Mouse (Mus musculus): ENCODE measurements at regions not wholly inside any gene's neighbourhood (a gene's known extent, or its start where the extent isn't known, plus 50 kb on each side); places are given as distances from the start of the nearest gene placed in this dataset.

DNA sequence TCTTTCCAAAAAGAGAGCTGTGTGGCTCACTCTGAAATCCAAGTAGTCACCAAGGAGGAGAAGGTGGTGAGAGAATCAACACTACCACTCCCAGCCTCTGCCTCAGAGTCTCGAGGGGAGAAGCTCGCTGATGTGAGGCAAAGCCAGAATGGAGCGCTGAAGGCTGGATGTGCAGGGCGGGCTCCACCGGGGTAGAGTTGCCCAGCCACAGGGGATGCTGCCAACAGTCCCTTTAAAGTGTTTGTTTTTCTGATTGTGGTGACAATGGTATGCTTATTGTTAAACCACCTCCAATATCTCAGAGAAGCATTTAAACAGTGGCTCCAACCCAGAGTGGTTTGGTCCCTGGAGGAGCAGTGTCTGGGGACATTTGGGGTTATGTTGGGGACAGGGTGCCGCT is 110.7 kb upstream of the Ptpn1 start:
- no peak for DNase-seq (ENCODE audit: low spot score)

DNA sequence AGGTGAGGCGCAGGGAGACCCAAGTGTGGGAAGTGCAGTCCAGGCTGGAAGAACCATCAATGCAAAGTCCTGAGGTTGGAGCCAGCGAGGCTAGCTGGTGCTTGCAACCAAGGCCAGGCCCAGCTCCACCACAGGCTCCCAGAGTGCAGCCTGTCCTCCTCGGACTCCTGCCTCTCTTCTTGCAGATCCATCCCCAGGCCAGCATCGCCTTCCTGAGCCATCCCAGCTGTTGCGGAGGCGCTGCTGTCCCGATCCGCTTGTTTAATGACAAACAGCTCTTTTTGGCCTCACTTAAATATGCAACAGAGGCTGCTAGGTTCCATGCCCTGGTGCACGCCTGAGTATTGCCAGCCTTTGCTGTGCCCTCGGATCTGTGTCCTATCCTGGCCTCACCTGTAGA is 113.1 kb upstream of the Ptpn1 start:
- DNase-seq (ENCODE audit: low spot score), result no peak

DNA sequence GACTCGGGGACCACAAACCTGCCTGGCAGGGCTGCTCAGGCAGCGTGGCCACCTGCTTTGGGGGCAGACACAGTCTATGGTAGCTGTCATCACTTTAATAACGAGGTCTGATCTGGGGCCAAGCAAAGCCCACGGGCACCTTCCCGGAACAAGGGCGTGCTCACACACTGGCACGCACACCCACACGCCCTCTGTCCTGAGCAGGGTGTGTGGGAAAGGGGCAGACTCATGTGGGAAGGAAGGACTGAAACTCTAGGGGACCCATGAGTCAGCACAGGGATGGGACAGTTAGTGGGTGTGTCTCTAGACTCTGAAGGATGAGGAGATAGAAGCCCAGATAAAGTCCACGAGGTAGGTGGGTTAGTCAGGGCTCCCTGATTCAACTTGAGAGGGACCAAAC is 114.8 kb upstream of the Ptpn1 start:
- no peak for DNase-seq (ENCODE audit: low spot score)

DNA sequence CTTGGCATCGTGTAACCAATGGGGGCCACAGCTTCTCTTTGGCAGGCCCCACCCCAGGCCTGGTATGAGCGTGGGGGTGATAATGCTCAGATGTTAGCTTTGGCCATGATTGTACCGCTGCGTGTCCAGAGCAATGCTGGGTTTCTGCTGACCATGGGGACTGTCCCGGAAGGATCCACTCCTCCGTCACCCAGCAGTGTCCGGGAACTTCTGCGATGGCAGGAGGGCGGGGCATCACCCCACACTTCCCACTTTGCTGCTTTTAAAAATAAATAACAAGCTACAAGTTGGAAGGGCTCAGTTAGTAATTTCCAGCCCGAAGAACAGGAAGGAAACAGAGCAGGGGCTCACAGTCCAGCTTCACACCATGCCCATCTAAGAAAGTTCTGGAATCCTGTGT is 116.7 kb upstream of the Ptpn1 start:
- no peak for DNase-seq (ENCODE audit: low spot score)

DNA sequence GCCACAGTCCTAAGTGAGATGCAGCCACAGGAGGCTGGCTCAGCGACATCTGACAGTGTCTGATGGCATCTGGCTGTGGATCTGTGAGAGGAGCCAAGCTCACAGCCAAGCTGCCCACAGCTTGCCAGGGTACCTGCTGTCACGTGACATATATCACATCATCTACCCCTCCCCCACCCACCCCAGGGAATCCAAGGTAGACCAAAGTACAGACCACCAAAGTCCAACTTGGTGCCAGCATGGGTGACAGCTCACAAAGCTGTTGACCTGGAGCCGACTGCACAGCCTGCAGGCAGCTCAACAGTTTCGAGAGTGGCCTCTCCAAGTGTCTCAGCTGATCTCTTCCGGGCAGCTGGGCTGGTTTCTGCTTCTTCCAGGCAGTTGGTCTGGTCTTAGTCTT is 119.6 kb upstream of the Tmem189 start:
- DNase-seq (ENCODE audit: low spot score), result no peak

DNA sequence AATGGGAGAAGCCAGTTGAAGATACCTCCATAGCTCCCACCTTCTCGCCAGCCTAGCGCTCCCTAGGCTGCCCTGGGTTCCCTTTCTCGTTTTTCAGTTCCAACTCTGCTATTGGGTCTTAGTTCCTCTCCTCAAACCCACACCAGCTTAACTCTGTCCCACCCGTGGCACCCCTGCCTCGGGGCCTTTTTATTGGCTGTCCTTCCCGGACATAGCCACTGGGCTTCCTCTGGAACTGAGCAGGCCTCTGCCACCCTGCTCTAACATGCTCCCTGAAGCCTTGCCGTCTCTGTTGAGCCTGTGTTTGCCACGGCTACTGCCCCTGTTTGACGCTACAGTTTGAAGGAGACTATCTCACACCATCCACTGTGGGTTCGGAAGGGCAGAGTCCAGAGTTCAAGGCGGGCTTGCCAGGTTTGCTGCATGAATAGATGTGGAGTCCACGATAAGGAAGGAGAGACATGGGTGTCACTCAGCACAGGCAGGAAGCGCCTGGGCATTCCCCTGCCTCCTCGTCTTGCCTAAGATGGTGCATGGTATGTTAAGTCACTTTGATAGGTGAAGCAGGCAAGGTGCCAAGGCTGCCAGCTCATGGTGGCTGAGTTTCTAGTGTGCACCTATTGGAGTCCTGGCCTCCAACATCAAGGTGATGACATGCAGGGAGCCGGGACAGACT is 116.1 kb upstream of the Tmem189 start:
- no peak for DNase-seq (ENCODE audit: low spot score)

DNA sequence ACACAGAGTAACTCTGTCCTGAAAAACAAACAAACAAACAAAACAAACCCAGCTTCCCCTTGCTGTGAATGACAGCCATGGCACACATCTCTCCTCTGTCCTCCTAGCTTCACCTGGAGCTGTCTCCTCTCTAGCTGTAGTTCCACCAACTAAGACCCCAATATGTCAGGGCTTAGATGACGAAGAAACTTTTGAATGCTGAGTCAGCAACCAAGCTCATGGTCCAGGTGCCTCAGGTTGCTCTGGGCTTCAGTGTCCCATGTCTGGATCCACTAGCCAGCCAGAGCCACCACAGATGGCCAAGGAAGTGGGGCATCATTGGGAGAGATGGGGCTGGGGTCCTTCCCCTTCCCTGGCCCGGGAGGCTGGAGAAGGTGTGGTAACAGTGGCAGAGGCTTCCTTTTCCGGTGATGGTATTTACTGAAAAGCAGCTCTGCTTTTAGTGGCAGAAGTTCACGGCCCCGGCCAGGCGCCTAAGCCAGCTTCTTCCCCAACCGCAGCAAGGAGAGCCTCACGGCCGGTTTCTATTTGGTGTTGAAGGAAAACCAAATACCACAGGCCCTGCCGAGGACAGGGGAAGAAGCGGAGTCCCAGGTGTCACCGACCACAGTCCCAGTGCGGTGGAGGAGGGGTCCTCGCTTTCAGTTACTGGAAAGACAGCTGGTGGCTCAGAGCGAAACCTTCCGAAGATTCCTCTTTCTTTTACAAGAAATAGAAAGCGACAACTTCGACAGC is 115.0 kb upstream of the Tmem189 start:
- DNase-seq (ENCODE audit: low spot score), result no peak

DNA sequence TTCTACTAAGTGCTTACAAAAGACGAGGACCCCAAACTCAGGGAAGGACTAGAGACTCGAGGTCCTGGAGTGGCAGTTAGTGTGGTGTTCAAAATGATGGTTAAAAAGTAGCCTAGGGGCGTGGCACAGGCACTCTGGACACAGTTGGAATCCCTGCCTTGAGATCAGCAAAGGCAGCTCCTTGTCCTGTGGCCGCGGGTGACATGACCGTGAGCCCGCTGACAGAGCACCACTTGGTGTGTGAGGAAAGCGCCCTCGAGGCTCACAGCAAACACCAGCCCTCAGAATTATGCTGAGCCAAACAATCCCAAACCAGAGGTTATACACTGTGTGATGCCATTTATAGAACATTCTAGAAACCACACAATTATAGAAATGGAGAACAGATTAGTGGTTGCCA is 112.9 kb upstream of the Tmem189 start:
- no peak for DNase-seq (ENCODE audit: low spot score)

DNA sequence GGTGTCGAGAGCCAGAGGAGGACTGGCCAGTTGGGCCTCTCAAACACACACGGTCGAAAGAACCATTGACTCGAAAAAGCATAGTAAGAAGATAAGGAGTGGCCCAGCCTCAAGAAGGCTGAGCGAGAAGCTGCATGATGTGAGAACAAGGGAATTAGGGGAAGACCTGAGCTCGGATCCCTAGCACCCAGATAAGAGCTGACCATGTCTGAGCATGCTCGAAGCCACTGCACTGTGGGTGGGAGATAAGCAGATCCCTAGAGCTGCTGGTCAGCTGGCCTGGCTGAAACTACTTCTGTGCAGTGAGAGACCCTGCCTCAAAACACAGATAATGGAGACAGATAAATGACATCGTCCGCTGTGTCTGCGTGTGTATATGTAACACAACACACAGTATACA is 111.8 kb upstream of the Tmem189 start:
- DNase-seq (ENCODE audit: low spot score), result no peak

DNA sequence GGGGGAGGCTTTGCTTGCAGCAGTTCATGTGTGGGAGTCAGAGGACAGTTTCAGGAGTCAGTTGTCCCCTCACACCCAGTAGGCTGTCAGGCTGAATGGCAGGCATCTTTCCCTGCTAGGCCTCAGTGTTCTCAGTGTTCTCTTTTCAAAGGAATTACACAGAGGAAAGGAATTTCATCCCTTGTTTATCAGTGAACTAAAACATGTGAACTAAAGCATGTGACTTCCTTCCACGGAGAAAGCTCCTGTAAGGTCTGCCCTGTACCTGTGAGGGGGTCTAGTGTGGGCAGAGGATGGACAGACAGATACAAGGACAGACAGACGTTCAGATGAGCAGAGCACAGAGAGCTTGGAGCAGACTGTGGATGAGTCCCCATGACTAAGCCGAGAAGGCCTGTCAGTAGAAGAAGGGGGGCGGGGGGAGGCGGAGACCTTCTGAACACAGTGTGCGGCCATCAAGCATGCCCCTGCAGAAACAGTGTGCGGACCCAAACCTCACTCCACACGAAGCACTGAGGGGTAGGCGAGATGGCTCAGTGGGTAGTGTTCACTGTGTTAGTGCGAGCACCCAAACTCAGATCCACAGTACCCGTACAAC is 111.1 kb upstream of the Tmem189 start:
- DNase-seq (ENCODE audit: low spot score), result no peak

DNA sequence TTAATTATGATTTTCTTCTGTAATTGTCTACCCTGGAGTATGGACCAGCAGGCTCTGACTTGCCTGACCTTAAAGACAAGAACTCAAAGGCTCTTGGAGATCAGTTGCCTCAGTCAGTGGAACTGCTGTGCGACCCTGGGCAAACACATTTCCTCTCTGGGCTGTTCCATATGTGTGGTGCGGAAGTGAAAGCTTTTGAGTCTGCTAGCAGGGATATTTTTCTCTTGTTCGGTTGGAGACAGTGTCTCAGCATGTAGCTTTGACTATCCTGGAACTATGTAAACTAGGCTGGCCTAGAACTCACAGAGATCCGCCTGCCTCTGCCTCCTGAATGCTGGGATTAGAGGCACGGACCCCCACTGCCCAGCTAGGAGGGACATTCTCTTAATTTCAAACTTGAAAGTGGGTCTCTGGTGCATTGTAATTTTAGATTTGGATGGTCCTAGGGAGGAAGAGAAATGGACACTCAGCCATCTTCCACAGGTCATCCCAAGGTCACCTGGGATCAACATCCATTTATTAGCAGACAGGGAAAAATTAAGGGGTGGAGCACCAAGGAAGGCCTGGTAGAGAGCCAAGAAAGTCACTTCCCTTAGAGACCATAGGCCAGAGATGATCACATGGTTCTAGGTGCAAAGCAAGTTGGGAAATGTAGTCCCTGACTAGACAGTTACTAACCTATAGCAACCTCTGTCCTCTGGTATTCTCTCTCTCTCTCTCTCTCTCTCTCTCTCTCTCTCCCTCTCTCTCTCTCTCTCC is 110.2 kb upstream of the Tmem189 start:
- peak; percentile 43 for DNase-seq (ENCODE audit: low spot score)

DNA sequence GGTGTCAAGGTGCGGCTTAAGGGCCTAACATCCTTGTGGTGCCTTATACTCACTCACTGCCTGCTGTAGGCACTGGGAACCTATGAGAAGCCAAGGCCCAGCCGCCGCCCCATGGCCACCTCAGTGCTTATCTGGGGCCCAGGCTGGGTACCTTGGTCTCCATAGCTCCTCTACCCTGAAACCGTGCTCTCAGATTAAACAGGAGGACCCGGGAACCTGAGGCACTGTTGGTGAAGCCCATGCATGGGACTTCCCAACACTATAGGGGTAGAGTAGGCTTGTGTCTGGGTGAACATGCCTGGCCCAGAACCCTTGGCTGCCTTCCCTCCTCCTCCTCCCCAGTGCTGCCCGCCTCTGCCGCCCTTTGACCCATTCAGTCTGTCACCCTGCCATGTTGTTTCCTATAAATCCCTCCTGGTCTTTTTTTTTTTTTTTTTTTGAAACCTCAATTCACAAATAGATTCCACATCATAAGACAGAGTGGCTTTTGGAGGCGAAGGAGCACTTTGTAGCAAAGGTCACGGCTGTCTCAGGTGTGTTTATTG is 109.4 kb upstream of the Tmem189 start:
- DNase-seq (ENCODE audit: low spot score), result no peak

DNA sequence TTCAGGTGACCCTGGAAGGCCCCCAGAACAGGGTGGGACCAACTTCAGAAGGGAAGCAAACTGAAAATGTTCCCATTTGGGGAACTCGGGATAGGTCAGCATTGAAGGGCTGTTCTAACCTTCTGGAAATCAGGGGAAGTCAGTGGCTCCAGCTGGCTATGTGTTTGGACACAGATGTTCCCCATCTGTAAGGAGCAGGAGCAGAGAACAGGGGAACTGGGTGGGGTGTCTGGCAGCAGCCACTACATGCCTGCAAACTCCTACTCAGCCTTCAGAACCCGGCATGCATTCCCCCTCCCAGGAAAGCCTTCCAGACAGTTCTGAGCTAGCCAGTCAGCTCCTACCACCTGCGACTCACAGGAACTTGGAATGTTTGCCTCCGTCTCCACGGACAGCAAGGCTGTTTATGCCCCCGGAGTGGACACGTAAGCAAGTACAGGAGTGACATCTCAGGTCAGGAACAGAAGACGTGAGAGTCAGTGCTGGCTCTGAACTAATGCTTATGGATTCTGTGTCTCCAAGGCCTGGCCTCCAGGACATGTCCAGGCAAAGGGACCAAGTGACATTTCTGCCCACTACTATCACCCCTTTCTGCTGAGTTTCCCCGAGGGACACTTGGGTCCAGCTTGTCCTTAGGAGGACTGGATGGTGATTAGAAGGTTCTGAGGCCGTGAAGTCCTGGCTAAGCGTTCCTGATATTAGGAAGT is 108.6 kb upstream of the Tmem189 start:
- no peak for DNase-seq (ENCODE audit: low spot score)

DNA sequence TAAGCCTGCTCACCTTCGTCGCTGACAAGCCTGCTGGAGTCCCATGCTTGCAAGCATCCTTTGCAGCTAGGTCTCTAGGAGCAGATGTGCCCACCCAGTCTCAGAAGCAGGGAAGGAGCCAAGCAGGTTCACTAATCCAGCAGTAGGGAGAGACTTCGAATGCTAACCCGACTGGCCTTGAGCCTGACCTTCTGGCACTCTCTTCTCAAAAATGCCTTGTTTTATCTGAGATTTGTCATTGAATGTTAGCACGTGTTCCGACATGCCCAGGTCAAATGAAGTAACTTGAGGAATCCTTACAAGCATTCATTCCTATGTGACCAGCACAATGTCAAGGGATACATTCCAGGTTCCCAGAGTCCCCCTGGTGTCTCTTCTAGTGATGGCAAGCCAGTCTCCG is 105.9 kb upstream of the Tmem189 start:
- no peak for DNase-seq (ENCODE audit: low spot score)

DNA sequence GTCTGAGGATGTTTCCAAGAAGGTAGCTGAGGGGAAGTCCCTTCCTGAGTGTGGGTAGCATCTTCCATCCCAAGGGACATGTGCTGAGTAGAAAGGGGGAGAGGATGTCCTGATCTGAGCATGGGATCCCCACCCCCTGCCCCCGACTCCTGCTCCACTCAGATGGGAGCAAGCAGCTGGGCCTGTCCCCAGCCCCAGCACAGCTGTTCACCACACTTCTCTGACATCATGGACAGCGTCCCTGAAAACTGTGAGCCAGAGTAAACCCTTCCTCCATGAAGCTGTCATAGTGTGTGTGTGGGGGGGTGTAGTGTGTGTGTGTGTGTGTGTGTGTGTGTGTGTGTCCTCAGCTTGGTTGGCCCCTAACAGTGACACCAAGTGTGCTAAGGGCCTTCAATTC is 104.3 kb upstream of the Tmem189 start:
- DNase-seq (ENCODE audit: low spot score), result no peak

DNA sequence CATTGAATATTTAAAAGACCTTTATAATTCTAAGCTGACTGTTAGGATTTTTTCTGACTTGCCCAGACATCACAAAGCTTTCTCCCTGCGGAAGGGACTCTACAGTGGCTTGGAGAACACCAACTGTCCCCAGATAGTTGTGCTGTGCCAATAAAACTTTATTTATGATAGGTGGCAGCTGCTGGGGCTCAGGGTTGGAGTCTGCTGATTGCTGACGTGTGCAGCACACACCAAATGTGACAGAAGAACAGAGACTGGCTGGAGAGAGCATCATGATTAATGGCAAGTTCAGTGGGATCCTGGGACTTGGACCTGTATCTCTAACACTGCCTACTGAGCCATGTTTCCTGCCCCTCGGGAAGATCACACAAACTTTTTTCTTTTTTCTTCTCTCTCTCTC is 103.1 kb upstream of the Tmem189 start:
- no peak for DNase-seq (ENCODE audit: low spot score)

DNA sequence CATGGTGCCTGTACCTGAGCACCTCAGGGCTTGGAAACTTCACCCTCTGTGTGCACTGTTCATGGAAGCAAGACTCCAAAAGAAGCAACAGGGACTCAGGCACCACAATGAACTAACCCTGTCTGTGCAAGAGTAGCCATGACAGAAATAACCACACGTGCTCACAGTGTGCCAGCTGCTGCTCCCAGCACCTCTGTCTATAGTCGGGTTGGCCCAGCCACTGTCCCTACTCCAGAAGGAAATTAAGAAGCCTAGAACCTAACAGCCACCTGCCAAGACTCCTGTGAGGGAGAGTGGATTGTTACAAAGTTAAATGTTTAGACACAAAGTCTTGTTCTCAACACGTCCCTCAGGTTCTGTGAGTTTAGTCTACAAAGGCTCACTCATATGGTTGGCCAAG is 102.7 kb upstream of the Tmem189 start:
- no peak for DNase-seq (ENCODE audit: low spot score)

DNA sequence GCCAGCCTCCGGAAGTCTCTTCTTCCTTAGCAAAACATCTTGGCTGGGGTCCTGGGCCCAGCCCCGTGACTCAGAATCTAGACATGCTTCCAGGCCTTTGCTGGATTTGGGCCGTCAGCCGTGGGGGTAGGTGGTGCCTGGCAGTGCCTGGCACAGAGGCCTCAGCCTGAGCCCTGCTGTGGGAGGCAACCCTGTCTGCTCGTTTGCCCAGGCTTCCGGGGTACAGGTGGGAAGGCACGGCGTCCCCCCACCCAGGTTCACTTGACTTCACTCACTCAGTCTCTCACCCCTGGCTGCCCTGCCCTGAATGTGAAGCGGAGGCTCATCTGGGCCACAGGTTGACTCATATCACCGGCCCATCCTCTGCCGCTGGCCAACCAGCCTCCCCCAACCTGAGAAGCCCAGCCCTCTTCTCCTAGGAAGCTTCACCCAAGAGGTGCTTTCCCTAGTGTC is 99.9 kb upstream of the Tmem189 start:
- DNase-seq (ENCODE audit: low spot score), result no peak

DNA sequence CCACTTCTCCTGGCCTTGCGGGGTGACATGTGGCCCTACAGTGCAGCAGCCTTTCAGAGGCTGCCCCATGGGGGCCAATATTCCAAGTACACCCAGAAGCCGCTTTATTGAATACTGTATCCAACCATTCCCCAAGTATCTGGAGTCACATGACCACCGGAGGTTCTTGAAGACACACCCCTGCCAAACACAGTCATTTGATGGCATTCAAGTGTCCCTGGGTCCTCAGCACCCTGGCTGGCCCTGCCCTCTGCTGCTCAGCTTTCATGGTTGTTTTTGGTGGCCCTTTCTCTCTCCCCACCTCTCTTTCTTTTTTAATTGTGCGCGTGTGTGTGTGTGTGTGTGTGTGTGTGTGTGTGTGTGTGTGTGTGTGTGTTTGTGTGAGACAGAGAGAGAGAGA is 97.3 kb upstream of the Tmem189 start:
- no peak for DNase-seq (ENCODE audit: low spot score)

DNA sequence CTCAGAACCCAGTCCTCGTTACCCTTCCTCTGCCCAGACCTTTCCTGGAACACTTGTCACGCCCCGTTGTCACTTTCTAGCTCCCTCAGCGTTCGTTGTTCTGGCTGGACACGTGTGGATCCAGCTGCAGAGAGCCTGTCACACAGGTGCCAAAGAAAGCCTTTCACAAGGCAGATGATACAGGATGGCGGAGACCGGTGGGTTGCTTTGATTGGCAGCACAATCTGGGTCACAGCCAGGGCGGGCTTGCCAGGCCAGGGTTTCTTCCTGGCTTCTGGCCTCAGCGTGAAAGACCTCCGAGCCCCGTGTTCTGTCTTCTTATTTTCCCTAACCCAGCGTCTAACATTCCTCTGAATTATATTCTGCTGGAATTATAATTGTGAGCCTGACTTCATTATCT is 94.7 kb upstream of the Tmem189 start:
- no peak for DNase-seq (ENCODE audit: low spot score)

DNA sequence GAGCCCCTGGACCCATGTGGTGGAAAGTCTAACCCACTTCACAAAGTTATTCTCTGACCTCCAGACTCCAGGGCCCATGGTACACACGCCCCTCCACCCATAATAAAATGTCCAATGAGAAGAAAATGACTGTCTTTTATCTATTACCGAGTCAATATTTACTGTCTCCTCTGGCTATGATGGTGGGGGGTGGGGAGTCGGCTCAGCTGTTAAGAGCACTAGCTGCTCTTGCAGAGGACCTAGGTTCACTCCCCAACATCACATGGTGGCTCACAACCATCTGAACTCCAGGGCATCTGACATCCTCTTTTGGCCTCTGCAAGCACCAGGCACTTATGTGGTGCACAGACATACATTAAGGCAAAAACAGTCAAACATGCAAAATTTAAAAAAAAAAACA is 93.8 kb upstream of the Tmem189 start:
- DNase-seq (ENCODE audit: low spot score), result no peak

Data from retina, embryonic 14.5 days (tissue).